Mouse (Mus musculus): ENCODE measurements around the gene Tex14. TPM values are rescaled to one million over a fixed set of nuclear protein-coding genes. Genes with fewer than 3 reads are reported as not detected.
A peak's percentile ranks its signal among the peaks of the same experiment; 100 is the strongest.

Tex14 gene
- polyA plus RNA-seq, 1 experiment = 0.48 TPM

DNA sequence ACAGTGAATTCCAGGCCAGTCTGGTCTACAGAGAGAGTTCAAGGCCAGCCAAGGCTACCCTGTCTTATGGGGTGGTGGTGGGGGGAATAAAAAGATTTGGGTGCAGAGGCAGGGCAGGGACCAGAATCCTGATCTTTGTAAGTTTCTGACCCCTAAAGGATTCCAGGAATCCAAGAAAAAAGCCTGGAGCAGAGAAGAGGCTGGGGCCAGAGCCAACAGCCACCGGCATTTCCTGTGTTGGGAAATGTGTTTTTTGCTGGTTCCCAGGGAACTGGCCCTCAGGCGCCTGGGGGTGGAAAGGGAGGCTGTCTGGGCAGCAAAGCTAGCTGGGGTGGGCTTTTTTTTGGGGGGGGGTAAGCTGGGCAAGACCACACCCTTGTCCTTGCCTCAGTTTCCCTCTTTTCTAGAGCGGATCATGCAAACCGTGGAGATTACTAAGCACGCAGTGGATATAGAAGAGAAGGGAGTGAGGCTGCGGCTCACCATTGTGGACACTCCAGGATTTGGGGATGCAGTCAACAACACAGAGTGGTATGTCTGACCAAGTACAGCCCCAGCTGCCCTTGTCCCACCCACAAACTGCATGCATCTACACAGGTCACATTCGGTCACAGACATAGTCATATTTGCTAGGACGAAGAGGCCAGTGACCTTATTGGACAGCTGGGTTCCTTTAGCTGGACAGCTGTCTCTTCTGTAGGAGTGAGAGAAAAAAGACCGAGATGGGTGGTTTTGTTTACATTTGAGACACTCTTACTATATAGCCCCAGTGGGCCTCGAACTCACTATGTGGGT lies 180.0 kb downstream of the Tex14 start:
- H3K27ac ChIP-seq (ENCODE audit: insufficient read depth, low read length) = peak overlapping the region; percentile 7; the same call in 1 of the 2 replicates

DNA sequence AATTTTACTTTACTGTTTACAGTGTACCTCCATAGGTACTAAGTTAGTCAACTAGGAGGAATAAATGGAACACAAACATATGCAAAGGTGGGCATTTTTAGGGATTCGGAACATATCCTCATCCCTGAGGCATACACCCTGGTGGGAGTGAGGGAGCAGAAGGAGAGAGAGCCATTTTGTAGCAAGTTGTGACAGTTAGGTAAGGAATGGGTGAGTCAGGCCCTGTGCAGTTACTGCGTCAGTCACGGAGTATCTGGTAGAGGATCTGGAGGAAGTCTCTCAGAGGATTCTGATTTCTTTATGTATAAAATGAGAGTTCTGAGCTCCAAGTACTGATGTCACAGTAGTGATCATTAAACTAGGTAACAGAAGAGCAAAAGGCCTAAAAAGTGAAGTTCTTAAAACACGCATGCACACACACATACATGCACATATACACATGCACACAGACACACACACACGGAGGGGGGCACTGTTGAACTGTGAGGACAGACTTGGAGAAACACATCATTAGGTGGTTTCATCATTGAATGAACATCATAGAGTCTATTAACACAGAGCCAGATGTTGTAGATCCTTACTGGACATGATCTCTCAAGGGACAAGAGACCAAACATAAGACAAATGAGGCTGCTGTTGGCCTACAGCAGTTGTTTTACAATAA lies 182.5 kb downstream of the Tex14 start:
- H3K4me3 ChIP-seq (ENCODE audit: insufficient read depth, low read length) = no peak overlapping the region
- H3K27ac ChIP-seq (ENCODE audit: insufficient read depth, low read length) = no peak overlapping the region
- peaks cover 1% of the 10 kb centered on the region for H3K4me1 ChIP-seq (ENCODE audit: control insufficient read depth, insufficient read depth, low read length)
- TF ChIP-seq POLR2A (IDR thresholded peaks at IDR 0.05; ENCODE audit: extremely low read depth, insufficient read depth, low read length) (no peak), CTCF (IDR thresholded peaks at IDR 0.05; ENCODE audit: extremely low read depth, insufficient read depth, low read length) (no peak)

More for the DNA sequence above, 180.0 kb downstream of the Tex14 start:
- H3K4me1 ChIP-seq (ENCODE audit: control insufficient read depth, insufficient read depth, low read length) = peaks cover 1% of the 10 kb centered on the region; the same call in 1 of the 2 replicates
- H3K4me3 ChIP-seq (ENCODE audit: insufficient read depth, low read length) = no peak overlapping the region
- TF ChIP-seq POLR2A (IDR thresholded peaks at IDR 0.05; ENCODE audit: extremely low read depth, insufficient read depth, low read length) = no peak
- no peak for TF ChIP-seq CTCF (IDR thresholded peaks at IDR 0.05; ENCODE audit: extremely low read depth, insufficient read depth, low read length)

DNA sequence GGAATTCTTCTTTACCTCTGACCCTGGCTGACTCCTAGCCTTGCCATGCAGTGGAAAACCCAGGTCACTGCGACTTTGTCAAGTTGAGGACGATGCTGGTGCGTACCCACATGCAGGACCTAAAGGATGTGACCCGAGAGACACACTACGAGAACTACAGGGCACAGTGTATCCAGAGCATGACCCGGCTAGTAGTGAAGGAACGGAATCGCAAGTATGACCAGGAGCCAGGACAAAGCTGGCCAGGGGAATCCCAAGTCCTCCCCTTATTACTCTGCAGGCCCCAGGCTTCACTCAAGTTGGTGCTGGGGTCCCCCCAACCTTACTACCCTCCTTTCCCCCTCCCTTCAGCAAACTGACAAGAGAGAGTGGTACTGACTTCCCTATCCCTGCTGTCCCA lies 184.7 kb downstream of the Tex14 start:
- H3K4me3 ChIP-seq (ENCODE audit: insufficient read depth, low read length) = no peak overlapping the region
- TF ChIP-seq POLR2A (IDR thresholded peaks at IDR 0.05; ENCODE audit: extremely low read depth, insufficient read depth, low read length) (no peak), CTCF (IDR thresholded peaks at IDR 0.05; ENCODE audit: extremely low read depth, insufficient read depth, low read length) (no peak)
- H3K27ac ChIP-seq (ENCODE audit: insufficient read depth, low read length) = no peak overlapping the region
- H3K4me1 ChIP-seq (ENCODE audit: control insufficient read depth, insufficient read depth, low read length) = peaks cover 7% of the 10 kb centered on the region

DNA sequence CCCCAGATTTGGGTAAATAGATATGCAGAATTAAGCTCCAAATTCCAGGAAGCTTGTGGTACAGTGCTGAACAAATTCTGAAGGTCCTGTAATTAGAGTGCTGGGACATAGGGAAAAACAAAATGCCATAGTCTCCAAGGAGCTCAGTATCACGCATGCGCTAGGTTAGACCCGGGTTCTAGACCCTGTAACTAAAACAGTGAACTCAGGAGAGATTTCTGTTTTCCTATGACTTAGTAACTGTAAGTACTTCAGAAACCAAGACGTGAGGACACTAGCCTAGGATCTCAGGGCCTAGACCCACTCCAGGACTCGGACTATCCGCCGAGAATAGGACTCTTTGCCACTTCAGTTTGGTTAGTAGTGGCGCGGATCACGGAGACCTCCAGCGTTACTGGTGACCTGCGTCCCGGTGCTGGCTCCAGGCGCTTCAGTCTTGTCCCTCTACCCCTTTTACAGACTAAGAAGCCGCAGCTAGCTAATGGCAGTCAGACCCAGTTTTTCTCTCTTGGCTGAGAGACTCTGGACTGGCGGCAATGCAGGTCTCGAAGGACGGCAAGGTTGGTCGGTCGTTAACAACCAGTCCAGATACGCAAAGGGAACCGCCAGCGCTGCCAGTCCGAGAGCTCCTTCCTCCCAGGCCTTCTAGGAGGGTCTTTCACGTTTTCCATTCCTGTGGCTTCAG lies 186.1 kb downstream of the Tex14 start:
- TF ChIP-seq POLR2A (IDR thresholded peaks at IDR 0.05; ENCODE audit: extremely low read depth, insufficient read depth, low read length) (no peak), CTCF (IDR thresholded peaks at IDR 0.05; ENCODE audit: extremely low read depth, insufficient read depth, low read length) (no peak)
- H3K4me3 ChIP-seq (ENCODE audit: insufficient read depth, low read length) = peak overlapping the region; percentile 55
- peak overlapping the region; percentile 60 for H3K27ac ChIP-seq (ENCODE audit: insufficient read depth, low read length)
- H3K4me1 ChIP-seq (ENCODE audit: control insufficient read depth, insufficient read depth, low read length) = peaks cover 7% of the 10 kb centered on the region

DNA sequence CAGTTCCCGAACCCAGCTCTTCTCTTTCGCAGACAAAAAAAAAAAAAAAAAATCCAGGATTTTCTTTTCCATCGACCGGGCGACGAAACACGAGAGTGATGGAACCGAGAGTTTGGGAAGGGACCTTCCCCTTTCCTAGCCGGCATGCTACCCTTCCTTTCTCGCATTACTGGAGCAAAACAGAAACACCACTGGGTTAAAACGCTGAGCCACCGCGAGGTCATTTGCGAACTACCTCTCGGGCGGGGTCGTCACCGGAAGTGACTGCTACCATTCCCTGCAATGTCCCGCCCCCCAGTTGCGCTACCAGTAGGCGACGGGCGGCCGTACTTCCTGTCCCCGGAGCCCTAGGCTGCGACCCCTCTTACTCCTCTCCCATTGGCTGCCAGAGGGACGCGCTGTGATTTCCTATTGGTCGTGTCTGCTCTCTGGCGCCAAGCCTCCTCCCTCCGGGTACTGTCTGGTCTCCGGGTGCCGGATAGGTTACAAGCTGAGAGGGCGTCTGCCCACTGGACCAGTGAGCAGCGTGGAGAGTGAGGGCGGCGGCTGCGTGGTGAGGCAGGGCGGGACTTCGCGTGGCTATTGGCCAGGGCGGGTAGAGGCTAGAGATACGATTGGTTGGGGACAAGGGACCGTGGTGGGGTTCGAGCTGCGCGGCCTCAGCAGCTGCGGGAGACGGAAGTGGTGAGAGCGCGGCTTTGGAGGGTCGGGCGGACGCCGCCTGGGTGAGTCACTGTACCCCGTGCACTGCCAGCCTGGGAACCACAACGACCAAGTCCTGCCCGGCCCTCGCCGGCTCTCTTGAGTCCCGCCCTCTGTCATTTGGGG lies 186.9 kb downstream of the Tex14 start, which contains the start of gene Mtmr4:
TSS of gene Mtmr4 (plus strand) at position 637 of the 828 bp plus-strand sequence.
- Histone ChIP-seq H3K4me1 (ENCODE audit: control insufficient read depth, insufficient read depth, low read length) (peaks cover 7% of the 10 kb centered on the region), H3K27ac (ENCODE audit: insufficient read depth, low read length) (peak within 1 kb of the TSS; percentile 60), H3K4me3 (ENCODE audit: insufficient read depth, low read length) (peak within 1 kb of the TSS; percentile 55)
- TF ChIP-seq POLR2A (IDR thresholded peaks at IDR 0.05; ENCODE audit: extremely low read depth, insufficient read depth, low read length) (peak; percentile 97), CTCF (IDR thresholded peaks at IDR 0.05; ENCODE audit: extremely low read depth, insufficient read depth, low read length) (no peak)

DNA sequence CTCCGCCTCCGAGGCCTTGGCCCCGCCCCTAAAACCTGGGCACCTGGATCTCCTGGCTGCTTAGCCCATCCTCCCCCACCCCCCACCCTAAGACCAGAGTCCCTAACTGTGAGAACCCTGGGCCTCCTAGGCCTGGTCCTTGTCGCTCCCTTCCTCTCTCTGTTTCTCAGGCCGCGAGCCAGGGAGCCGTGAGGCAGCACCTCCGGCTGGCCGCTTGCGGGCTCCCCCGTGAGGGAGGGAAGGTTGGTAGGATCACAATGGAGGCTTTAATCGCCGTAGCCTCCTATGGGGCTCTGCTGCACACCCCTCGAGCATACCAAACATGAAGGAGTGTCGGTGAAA lies 187.5 kb downstream of the Tex14 start:
- H3K4me1 ChIP-seq (ENCODE audit: control insufficient read depth, insufficient read depth, low read length) = peaks cover 8% of the 10 kb centered on the region
- no peak for TF ChIP-seq CTCF (IDR thresholded peaks at IDR 0.05; ENCODE audit: extremely low read depth, insufficient read depth, low read length)
- TF ChIP-seq POLR2A (IDR thresholded peaks at IDR 0.05; ENCODE audit: extremely low read depth, insufficient read depth, low read length) = no peak
- H3K27ac ChIP-seq (ENCODE audit: insufficient read depth, low read length) = peak overlapping the region; percentile 24

DNA sequence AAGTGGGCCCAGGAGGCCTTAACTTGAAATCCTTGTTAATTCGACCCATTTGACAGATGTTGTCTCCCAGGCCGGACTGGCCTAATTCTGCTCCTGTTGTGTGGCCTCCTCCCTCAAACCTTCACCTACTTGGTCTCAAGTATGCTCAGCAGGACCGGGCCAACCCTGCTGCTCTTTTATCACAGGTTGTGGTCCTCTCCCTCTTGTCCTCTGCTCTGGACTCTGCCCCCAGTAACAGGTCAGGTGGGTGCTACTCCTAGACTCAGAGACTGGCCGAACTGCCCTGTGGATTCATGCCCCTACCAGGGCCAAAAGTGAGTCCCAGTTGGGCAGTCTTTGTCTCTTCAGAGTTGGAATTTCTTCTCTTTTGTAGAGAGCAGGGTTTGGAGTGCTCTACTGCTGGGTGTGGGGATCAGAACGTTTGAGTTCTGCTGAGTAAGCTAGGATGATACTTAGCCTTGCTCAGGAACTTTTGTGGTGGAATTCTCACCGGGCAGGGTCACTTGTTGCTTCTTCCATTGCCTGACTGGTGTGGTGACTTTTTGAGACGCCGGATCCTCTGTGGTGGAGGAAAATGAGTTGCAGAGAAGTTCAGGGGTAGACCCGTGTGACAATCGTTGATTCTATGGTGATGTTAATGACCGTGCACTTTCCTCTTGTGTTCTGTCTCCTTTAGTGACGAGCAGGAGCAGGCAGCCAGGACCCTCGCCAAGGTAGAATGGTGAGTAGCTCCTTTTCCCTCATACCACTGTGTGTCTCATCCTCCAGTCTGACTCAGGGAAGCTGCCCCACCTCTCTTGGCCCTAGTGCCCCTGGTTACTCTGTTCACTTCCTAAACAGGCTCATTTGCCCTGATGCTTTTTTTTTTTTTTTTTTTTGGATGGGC lies 188.1 kb downstream of the Tex14 start:
- Histone ChIP-seq H3K4me3 (ENCODE audit: insufficient read depth, low read length) (peak overlapping the region; percentile 55), H3K4me1 (ENCODE audit: control insufficient read depth, insufficient read depth, low read length) (peaks cover 8% of the 10 kb centered on the region), H3K27ac (ENCODE audit: insufficient read depth, low read length) (peak overlapping the region; percentile 24)
- TF ChIP-seq CTCF (IDR thresholded peaks at IDR 0.05; ENCODE audit: extremely low read depth, insufficient read depth, low read length) = no peak
- TF ChIP-seq POLR2A (IDR thresholded peaks at IDR 0.05; ENCODE audit: extremely low read depth, insufficient read depth, low read length) = no peak

More for the DNA sequence above, 187.5 kb downstream of the Tex14 start:
- peak overlapping the region; percentile 55 for H3K4me3 ChIP-seq (ENCODE audit: insufficient read depth, low read length)

DNA sequence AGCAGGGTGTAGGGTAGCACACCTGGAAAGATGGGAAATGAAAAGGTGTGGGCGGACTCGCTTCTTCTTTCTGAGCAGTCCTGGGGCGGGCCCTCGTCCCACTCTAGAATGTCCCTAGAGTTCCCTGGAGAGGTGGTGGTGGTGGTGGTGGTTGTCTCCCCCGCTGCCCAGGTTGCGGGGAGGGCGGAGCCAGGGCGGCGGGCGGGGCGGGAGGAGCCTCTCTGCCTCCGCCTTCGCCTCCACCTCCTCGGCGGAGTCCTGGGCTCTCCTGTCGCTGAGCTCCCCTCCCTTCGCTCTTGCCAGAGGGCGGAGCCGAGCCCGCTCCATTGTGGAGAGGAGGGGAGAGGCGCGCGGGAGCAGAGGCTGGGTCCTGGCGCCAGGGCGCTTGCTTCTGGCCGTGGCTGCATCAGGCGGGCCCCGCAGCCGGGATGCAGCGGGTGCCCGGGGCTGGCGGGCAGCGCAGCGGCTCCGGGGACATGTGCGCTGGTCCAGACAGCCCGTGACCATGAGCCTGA lies 190.5 kb downstream of the Tex14 start:
- H3K4me3 ChIP-seq (ENCODE audit: insufficient read depth, low read length) = peak overlapping the region; percentile 76
- peak overlapping the region; percentile 63 for H3K27ac ChIP-seq (ENCODE audit: insufficient read depth, low read length)
- peaks cover 7% of the 10 kb centered on the region; the same call in 1 of the 2 replicates for H3K4me1 ChIP-seq (ENCODE audit: control insufficient read depth, insufficient read depth, low read length)
- TF ChIP-seq POLR2A (IDR thresholded peaks at IDR 0.05; ENCODE audit: extremely low read depth, insufficient read depth, low read length) = peak; percentile 64; the same call in 1 of the 2 replicates
- TF ChIP-seq CTCF (IDR thresholded peaks at IDR 0.05; ENCODE audit: extremely low read depth, insufficient read depth, low read length) = no peak

Data from cortical plate, adult 2 months (tissue).